Mouse (Mus musculus) MEL (cell line): ENCODE results near the gene Gna11.

Experiments used
- CHD1 ChIP-seq: IDR thresholded peaks from 2 replicates; pipeline ENCODE4 v1.6.1; 2012; ENCODE audit warnings: low read depth, mild to moderate bottlenecking, inconsistent platforms, low read length, improper control_type of control experiment
- CTCF ChIP-seq, 3 experiments: IDR thresholded peaks in 2 of 3; conservative IDR thresholded peaks in 1 of 3; 2 replicates each; pipeline ENCODE4 v1.5.1; 2011 to 2012; ENCODE audit warnings: low read length in 3 of 3, low read depth in 2 of 3, mild to moderate bottlenecking in 2 of 3, improper control_type of control experiment in 1 of 3, inconsistent platforms in 1 of 3, mixed read lengths in 1 of 3, moderate library complexity in 1 of 3; ENCODE audit not compliant: control insufficient read depth in 1 of 3, insufficient read depth in 1 of 3, poor library complexity in 1 of 3, severe bottlenecking in 1 of 3
- EP300 ChIP-seq, 2 experiments: IDR thresholded peaks; 2 replicates each; pipeline ENCODE4 v1.6.1; 2011; ENCODE audit warnings: improper control_type of control experiment in 2 of 2, low read length in 2 of 2, low read depth in 1 of 2, mild to moderate bottlenecking in 1 of 2
- GATA1 ChIP-seq: IDR thresholded peaks from 2 replicates; pipeline ENCODE4 v1.6.1; 2011; ENCODE audit warnings: low read depth, low read length, improper control_type of control experiment
- HCFC1 ChIP-seq: IDR thresholded peaks from 2 replicates; pipeline ENCODE4 v1.6.1; 2012; ENCODE audit warnings: low read depth, mild to moderate bottlenecking, inconsistent platforms, low read length, improper control_type of control experiment, moderate library complexity
- MAZ ChIP-seq: IDR thresholded peaks from 2 replicates; pipeline ENCODE4 v1.6.1; 2012; ENCODE audit warnings: low read depth, mild to moderate bottlenecking, inconsistent platforms, low read length, improper control_type of control experiment
- NELFE ChIP-seq: IDR thresholded peaks from 2 replicates; pipeline ENCODE4 v1.6.1; 2011; ENCODE audit warnings: low read depth, low read length, improper control_type of control experiment
- NRF1 ChIP-seq: IDR thresholded peaks from 2 replicates; pipeline ENCODE4 v1.6.1; 2014; ENCODE audit warnings: low read depth, mild to moderate bottlenecking, inconsistent platforms, low read length, improper control_type of control experiment, moderate library complexity; ENCODE audit not compliant: poor library complexity, insufficient read depth, severe bottlenecking
- POLR2A ChIP-seq, 2 experiments: IDR thresholded peaks; 2 replicates each; pipeline ENCODE4 v1.6.1; 2011 to 2012; ENCODE audit warnings: low read length in 2 of 2, mild to moderate bottlenecking in 2 of 2, control low read depth in 1 of 2, improper control_type of control experiment in 1 of 2, low read depth in 1 of 2, moderate library complexity in 1 of 2; ENCODE audit not compliant: control insufficient read depth in 1 of 2, insufficient read depth in 1 of 2, poor library complexity in 1 of 2
- RAD21 ChIP-seq: IDR thresholded peaks from 2 replicates; pipeline ENCODE4 v1.6.1; 2011; ENCODE audit warnings: mild to moderate bottlenecking, low read depth, low read length, improper control_type of control experiment
- SMC3 ChIP-seq: IDR thresholded peaks from 2 replicates; pipeline ENCODE4 v1.6.1; 2011; ENCODE audit warnings: low read depth, low read length, improper control_type of control experiment
- TBP ChIP-seq: IDR thresholded peaks from 2 replicates; pipeline ENCODE4 v1.8.0; 2011; ENCODE audit warnings: low read depth, low read length, improper control_type of control experiment
- USF1 ChIP-seq: IDR thresholded peaks from 2 replicates; pipeline ENCODE4 v1.6.1; 2014; ENCODE audit warnings: low read depth, mild to moderate bottlenecking, inconsistent platforms, low read length, improper control_type of control experiment, moderate library complexity
- USF2 ChIP-seq, 2 experiments: IDR thresholded peaks; 2 replicates each; pipeline ENCODE4 v1.6.1; 2011 to 2012; ENCODE audit warnings: improper control_type of control experiment in 2 of 2, low read length in 2 of 2, borderline replicate concordance in 1 of 2, inconsistent platforms in 1 of 2, low read depth in 1 of 2, mild to moderate bottlenecking in 1 of 2; ENCODE audit not compliant: insufficient read depth in 1 of 2

DNA sequence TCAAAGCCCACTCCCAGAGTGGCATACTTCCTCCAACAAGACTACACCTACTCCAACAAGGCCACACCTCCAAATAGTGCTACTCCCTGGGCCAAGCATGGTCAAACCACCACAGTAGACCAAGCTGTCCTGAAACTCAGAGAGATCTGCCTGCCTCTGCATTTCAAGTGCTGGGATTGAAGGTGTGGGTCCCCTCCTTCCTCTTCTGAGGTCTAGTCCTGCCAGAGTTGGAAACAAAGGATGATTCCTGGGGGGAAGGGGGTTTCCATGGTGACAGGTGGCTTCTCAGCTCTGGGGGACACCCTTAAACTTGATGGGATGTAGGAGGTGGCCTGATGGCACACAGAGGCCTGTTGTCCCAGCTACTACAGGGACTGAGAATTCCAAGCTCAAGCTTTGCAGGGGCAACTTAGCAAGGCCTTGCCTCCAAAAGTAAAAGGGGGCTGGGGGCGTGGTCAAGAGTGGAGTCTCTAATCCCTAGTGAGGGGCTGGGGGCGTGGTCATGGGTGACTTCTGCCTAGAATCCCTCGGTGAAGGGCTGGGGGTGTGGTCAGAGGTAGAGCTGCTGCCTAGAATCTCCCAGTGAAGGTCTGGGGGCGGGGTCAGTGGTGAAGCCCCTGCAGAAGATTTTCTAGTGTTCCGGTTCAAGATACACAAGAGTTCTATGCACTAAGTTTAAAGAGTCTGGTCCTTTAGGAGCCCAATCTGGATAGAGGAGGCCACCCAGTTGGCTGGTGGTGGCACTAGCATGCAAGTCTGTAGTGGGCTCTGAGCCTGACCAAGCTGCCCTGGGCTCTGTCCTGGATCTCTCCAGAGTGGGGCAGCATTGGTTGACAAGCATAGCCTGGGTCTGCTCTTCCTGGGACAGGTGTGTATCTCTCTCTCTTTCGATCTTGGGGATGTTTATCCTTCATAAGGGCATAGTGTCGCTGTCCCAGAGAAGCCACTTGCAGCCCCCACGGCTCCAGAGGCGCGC is 29.4 kb upstream of the Gna11 start, which contains the start of gene Tle2:
- TF ChIP-seq SMC3: no peak
- TF ChIP-seq CTCF (IDR thresholded peaks at IDR 0.05 in 2 of 3, conservative IDR thresholded peaks at IDR 0.05 in 1 of 3; ENCODE audit: control insufficient read depth in 1 of 3, insufficient read depth in 1 of 3, low read depth in 2 of 3, low read length in 3 of 3, poor library complexity in 1 of 3, severe bottlenecking in 1 of 3): no peak
- TF ChIP-seq HCFC1: no peak; the same call in 1 of the 2 replicates
- TF ChIP-seq USF1: no peak
- no peak for TF ChIP-seq USF2 (IDR thresholded peaks at IDR 0.05; ENCODE audit: borderline replicate concordance in 1 of 2, insufficient read depth in 1 of 2, low read depth in 1 of 2, low read length in 2 of 2)
- no peak for TF ChIP-seq POLR2A (IDR thresholded peaks at IDR 0.05; ENCODE audit: control insufficient read depth in 1 of 2, insufficient read depth in 1 of 2, low read depth in 1 of 2, low read length in 2 of 2, poor library complexity in 1 of 2)
- no peak for TF ChIP-seq RAD21
- TF ChIP-seq NELFE: no peak
- TF ChIP-seq NRF1: no peak
- TF ChIP-seq EP300 (IDR thresholded peaks at IDR 0.05; ENCODE audit: low read depth in 1 of 2, low read length in 2 of 2): no peak
- no peak for TF ChIP-seq TBP
- no peak for TF ChIP-seq CHD1
- TF ChIP-seq MAZ: no peak
- TF ChIP-seq GATA1: no peak
